Mouse (Mus musculus) T-helper 1 cell (primary cell): ENCODE measurements around the gene Scnm1.

ENCODE experiments used
- in situ Hi-C: fragments of 300-600 bp; cut with MboI, MseI; formaldehyde crosslinking; loops from one replicate; pipeline ENCODE4 v1.15.1; 2025; ENCODE audit warnings: high pct_unique_total_duplicates

Gene Scnm1

DNA sequence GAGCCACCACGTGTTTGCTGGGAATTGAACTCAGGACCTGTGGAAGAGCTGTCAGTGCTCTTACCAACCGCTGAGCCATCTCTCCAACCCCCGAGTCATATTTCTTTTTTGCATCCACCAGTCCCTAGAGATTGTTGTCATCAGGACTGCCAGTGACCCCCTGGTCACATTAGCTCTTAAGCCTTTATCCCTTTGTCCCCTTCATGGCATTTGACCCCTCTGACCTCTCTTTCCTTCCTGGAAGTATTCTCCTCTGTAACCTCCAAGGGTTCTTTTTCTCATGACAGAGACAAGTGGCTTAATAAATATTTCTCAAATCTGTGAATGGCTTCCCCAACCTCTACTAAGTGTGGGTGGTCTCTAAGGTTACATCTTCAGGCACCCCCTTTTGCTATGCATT, 14.1 kb upstream of the Scnm1 start:
- in situ Hi-C loops: no loop called here

GRCm38 (mm10) chr3:95142617-95143011, 8.8 kb upstream of the Scnm1 start:
- in situ Hi-C loops: no loop called here

DNA sequence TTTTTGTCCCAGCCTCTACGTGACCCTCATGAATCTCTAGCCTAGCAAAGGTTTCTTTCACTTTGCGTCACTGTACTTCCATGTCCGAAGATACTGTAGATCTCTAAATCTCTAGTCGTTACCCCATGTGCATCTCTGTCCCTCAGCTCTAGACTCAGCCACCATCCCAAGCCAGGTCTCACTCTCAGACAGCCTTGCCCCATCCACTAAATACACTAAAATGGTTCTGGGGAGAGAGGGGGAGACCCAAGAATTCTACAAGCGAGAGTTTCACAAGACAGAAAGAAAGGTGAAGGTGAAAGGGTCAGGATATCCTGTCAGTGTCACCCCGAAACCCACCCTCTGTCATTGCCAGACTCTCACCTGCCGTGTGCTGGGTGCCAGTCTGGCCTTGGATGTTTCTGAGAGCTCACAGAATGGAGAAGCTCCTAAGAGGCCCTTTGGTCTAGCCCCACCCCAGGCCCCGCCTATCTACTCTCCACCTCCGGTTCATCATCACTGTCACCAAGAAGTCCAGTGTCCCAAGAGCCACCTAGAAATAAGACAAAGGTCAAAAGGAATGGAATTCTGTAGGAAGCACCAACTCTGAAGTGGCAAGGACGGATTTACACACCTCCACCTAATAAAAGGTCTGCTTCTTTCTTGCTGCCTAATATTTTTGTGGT, 8.3 kb upstream of the Scnm1 start, which contains the start of gene Tnfaip8l2:
TSS of gene Tnfaip8l2 (minus strand) at position 409 of the 665 bp plus-strand sequence.
- in situ Hi-C loops: no loop called here

DNA sequence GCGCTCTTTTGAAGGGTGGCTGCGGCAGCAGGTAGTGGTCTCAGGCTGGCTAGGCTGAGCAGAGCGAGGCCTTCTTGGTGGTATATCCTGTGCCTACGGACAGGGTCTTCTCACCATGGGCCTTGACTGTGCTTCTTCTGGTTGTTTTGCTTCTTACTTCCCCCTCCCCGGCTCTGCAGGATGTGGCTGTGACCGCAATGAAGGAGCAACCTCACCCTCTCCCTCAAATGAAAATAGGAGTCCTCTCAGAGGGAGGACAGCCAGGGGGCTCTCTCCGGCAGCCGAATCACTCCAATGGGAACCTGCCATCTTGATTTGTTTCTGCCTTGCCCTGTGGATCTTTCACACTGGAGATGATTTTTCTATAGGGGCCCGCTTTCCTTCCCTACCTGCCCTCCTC, 7.7 kb upstream of the Scnm1 start:
- in situ Hi-C loops: no loop called here

- in situ Hi-C loops: no loop called here
These were observed 7.0 kb upstream of the Scnm1 start for GRCm38 (mm10) chr3:95140795-95141194.

GRCm38 (mm10) chr3:95140289-95140595, 6.4 kb upstream of the Scnm1 start:
- in situ Hi-C loops: no loop called here

- in situ Hi-C loops: no loop called here
These were observed 5.9 kb upstream of the Scnm1 start for GRCm38 (mm10) chr3:95139586-95140288.

GRCm38 (mm10) chr3:95136336-95136735, 2.5 kb upstream of the Scnm1 start:
- in situ Hi-C loops: no loop called here

- in situ Hi-C loops: no loop called here
These were observed 1.7 kb upstream of the Scnm1 start for GRCm38 (mm10) chr3:95135433-95136052.

- in situ Hi-C loops: no loop called here
These were observed 1.2 kb upstream of the Scnm1 start for GRCm38 (mm10) chr3:95135023-95135422.

- in situ Hi-C loops: loop anchor here (5.0 kb wide), 1 partner anchor 1207 kb away; no protein-coding TSS in a partner anchor
These were observed 322 bp upstream of the Scnm1 start for GRCm38 (mm10) chr3:95134133-95134532.

DNA sequence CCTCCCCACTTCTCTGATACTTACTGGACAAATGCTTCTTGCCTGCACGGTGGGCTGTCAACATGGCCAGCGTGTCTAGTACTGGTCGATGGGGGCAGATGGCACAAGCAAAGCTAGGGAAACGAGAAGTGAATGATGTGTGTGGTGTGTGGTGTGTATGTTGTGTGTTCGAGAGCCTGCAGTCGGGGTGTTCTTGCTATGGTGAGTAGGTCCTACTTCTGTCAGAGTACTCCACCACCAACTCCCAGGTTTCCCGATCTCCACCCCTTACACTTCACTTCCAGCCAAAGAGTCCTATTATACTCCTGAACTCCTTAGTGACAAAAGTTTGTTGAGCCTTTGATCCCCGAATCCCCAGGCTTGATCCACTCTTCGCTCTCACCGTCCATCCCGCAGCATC, 635 bp downstream of the Scnm1 start:
- in situ Hi-C loops: loop anchor here (5.0 kb wide), 1 partner anchor 1206 kb away; no protein-coding TSS in a partner anchor

DNA sequence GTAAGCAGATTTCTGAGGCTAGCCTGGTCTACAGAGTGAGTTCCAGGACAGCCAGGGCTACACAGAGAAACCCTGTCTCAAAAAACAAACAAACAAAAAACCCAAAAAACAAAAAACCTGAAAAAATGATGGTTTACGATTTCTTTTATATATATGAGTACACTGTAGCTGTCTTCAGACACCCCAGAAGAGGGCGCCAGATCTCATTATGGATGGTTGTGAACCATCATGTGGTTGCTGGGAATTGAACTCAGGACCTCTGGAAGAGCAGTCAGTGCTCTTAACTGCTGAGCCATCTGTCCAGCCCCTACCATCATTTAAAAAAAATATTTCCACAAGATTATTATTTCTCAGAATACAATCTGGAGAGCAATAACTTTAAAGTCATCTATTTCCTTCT, 1.4 kb downstream of the Scnm1 start:
- in situ Hi-C loops: loop anchor here (5.0 kb wide), 1 partner anchor 1205 kb away; no protein-coding TSS in a partner anchor

- in situ Hi-C loops: loop anchor here (5.0 kb wide), 1 partner anchor 1203 kb away; no protein-coding TSS in a partner anchor
These were observed 3.7 kb downstream of the Scnm1 start for GRCm38 (mm10) chr3:95130081-95130480.

DNA sequence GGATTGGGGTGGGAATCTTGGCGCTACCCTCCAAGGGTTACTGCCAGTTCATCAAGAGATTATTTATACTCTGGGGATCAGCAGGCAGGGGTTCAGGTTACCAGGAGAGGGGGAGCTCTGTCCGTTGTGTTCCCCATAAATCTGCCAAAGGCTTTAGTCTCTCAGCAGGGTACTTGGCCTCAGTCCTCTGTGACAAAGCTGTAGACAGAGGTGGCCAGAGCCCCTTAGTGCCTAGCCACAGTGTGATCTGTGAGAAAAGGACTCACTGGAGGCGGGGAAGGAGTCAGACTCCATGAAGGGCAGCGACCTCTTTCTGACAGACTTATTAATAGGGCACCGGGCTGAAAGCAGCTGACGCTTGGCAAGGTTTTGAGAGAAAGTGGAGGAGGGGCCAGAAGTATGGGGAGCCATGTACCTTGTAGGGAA, 4.6 kb downstream of the Scnm1 start:
- in situ Hi-C loops: no loop called here

- in situ Hi-C loops: no loop called here
These were observed 8.8 kb downstream of the Scnm1 start for GRCm38 (mm10) chr3:95124972-95125371.

GRCm38 (mm10) chr3:95124246-95124645, 9.6 kb downstream of the Scnm1 start, which contains the start of gene Tmod4:
Gene Tmod4, plus strand, starts transcription at chr3:95124476.
- in situ Hi-C loops: no loop called here

GRCm38 (mm10) chr3:95121580-95121979, 12.2 kb downstream of the Scnm1 start:
- in situ Hi-C loops: no loop called here

DNA sequence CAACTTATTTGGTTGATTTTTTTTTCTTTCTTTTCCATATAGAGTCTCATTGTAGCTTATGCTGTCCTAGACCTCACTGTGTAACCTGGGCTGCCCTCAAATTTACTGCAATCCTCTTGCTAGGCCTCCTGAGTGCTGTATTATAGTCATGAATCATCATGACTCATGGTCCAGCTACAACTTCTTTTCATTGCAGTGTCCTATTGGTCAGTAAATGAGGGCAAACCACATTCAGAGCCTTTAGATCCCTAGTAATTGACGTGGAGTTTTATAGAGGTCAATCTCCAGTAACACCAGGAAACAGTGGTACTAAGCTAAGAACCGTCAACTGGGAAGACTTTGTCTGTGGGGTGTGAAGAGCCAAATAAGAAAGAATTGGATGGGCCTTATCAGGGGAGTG, 16.1 kb downstream of the Scnm1 start:
- in situ Hi-C loops: loop anchor here (10.0 kb wide), 1 partner anchor 1017 kb away; no protein-coding TSS in a partner anchor

DNA sequence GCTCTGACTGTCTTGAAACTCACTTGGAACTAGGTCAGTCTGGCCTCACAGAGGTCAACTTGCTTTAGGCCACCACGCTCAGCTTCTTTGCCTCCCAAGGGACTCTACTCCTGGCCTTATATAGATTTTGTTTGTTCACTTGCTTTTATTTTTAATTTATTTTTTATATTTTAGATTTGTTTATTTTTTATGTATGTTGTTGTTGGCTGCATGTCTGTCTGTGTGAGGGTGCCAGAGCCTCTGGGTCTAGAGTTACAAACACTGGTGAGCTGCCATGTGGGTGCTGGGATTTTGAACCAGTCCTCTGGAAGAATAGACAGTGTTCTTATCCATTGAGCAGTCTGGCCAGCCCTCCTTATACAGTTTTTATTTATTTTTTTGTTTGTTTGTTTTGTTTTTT, 21.1 kb downstream of the Scnm1 start:
- in situ Hi-C loops: loop anchor here (10.0 kb wide), 1 partner anchor 1022 kb away; no protein-coding TSS in a partner anchor

DNA sequence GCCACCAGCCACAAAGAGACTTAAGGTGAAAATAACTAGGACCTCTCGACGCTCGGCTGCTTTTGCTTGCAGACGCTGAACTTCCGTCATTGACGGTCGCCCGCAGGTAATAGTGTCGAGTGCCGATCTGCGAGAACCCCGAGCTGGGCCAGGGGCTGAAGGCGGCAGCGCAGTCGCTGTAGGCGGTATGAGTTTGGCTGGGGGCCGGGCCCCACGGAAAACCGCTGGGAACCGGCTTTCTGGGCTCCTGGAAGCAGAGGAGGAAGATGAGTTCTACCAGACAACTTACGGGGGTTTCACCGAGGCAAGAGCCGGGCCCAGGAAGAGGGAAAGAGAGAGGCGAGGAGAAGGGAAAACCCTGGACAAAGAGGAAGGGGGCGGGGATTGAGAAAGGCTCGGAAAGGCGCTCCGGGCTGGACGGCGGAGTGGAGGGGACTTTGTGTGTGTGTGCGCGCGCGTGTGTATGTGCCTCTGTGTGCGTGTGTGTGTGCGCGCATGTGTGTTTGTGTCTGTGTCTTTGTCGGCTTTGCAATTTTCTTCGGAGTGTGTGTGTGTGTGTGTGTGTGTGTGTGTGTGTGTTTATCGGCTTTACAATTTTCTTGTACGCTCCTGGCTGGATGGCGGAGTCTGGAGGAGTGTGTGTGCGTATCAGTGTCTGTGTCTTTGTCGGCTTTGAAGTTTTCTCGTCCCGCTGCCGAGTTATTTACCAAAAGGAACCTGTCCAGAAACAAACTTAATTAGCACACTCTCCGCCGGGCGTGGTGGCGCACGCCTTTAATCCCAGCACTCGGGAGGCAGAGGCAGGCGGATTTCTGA, 22.7 kb downstream of the Scnm1 start, which contains the start of gene Vps72:
TSS of gene Vps72 (plus strand) at position 112 of the 816 bp plus-strand sequence.
- in situ Hi-C loops: loop anchor here (10.0 kb wide), 1 partner anchor 1024 kb away; no protein-coding TSS in a partner anchor
